Mouse (Mus musculus): ENCODE results near the gene Trabd2b.

DNA sequence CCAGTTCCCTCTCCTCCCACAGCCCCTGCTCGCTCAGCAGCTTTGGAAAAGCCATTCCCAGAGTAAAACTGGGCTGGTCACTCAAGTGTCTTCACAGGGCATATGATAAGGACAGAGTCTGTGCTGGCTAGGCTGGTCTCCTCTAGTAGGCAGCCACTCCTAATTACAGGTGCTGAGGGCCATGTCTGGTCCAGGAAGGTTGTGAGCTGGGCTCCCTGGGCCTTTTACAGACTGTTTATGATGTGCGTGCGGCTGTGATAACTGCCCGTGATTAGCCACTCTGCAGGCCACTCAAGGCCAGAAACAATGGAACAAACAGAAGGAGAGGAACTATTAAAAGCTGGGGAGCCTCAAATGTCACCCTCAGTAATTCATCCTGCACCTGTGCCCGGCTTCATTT, 150.4 kb downstream of the Trabd2b start:
- TF ChIP-seq POLR2A (IDR thresholded peaks at IDR 0.05; ENCODE audit: control insufficient read depth, low read depth, low read length) (no peak), CTCF (IDR thresholded peaks at IDR 0.05; ENCODE audit: control insufficient read depth, insufficient read depth, insufficient replicate concordance, low read depth, low read length) (no peak)

All from testis, adult 2 months (tissue).